Mouse (Mus musculus): ENCODE measurements around the gene Hspa2. TPM values are rescaled to one million over a fixed set of nuclear protein-coding genes. Genes with fewer than 3 reads are reported as not detected.

The Hspa2 gene
- 4.2 and 5.4 TPM in 2 replicates for polyA plus RNA-seq (2014; fragmentation: Nextera tagmentation; extraction: Ambion mirVana)

GRCm38 (mm10) chr12:76403886-76404537, at the start of gene Hspa2:
Hspa2 (plus strand) TSS chr12:76404176.
- peaks cover 33% of the 10 kb centered on the region for H3K27me3 ChIP-seq (replicated peaks; ENCODE audit: control insufficient read depth, insufficient read depth, low read length)
- peaks cover 15% of the 10 kb centered on the region for H3K4me1 ChIP-seq (replicated peaks; ENCODE audit: control insufficient read depth, insufficient read depth, low read length)
- H3K9ac ChIP-seq (ENCODE audit: low read depth, low read length): peak within 1 kb of the TSS; percentile 67
- H3K9me3 ChIP-seq (ENCODE audit: control insufficient read depth, low read length): no peaks in the 10 kb centered on the region
- peak within 1 kb of the TSS; percentile 94 for H3K4me2 ChIP-seq
- ATAC-seq (replicated peaks; ENCODE audit: low FRiP score): peak; percentile 95
- DNase-seq (ENCODE audit: low spot score): peak; percentile 98
- H3K36me3 ChIP-seq (ENCODE audit: control insufficient read depth, insufficient read depth, low read length): no peaks in the 10 kb centered on the region
- H3K4me3 ChIP-seq (ENCODE audit: low read depth, low read length): peak within 1 kb of the TSS; percentile 62
- under 1% methylated on average over 54 of the region's 54 CpGs for WGBS
- H3K27ac ChIP-seq (ENCODE audit: low read depth, low read length): peak within 1 kb of the TSS; percentile 67

GRCm38 (mm10) chr12:76360868-76361267, 43.1 kb upstream of the Hspa2 start:
- 62% methylated on average over 1 of the region's 1 CpGs for WGBS
- H3K4me1 ChIP-seq (replicated peaks; ENCODE audit: control insufficient read depth, insufficient read depth, low read length): peaks cover 21% of the 10 kb centered on the region
- H3K9me3 ChIP-seq (ENCODE audit: control insufficient read depth, low read length): no peaks in the 10 kb centered on the region
- DNase-seq (ENCODE audit: low spot score): no peak
- no peak overlapping the region for H3K4me3 ChIP-seq (ENCODE audit: low read depth, low read length)
- no peak overlapping the region; the same call in 1 of the 2 replicates for H3K4me2 ChIP-seq
- no peaks in the 10 kb centered on the region for H3K27me3 ChIP-seq (replicated peaks; ENCODE audit: control insufficient read depth, insufficient read depth, low read length)
- 0 out of 2 replicates have a peak overlapping the region, but pooled peaks have one; percentile 15 for H3K27ac ChIP-seq (ENCODE audit: low read depth, low read length)
- no peak for ATAC-seq (replicated peaks; ENCODE audit: low FRiP score)
- H3K36me3 ChIP-seq (ENCODE audit: control insufficient read depth, insufficient read depth, low read length): peaks cover 4% of the 10 kb centered on the region; the same call in 1 of the 2 replicates
- H3K9ac ChIP-seq (ENCODE audit: low read depth, low read length): no peak overlapping the region

- WGBS: 38% methylated on average over 9 of the region's 9 CpGs
- Histone ChIP-seq H3K36me3 (ENCODE audit: control insufficient read depth, insufficient read depth, low read length) (peaks cover 4% of the 10 kb centered on the region; the same call in 1 of the 2 replicates), H3K9me3 (ENCODE audit: control insufficient read depth, low read length) (no peaks in the 10 kb centered on the region), H3K27me3 (replicated peaks; ENCODE audit: control insufficient read depth, insufficient read depth, low read length) (no peaks in the 10 kb centered on the region), H3K4me2 (peak overlapping the region; percentile 58), H3K9ac (ENCODE audit: low read depth, low read length) (peak overlapping the region; percentile 59), H3K4me1 (replicated peaks; ENCODE audit: control insufficient read depth, insufficient read depth, low read length) (peaks cover 25% of the 10 kb centered on the region), H3K4me3 (ENCODE audit: low read depth, low read length) (peak overlapping the region; percentile 12; the same call in 1 of the 2 replicates), H3K27ac (ENCODE audit: low read depth, low read length) (peak overlapping the region; percentile 95)
- peak; percentile 71 for ATAC-seq (replicated peaks; ENCODE audit: low FRiP score)
- DNase-seq (ENCODE audit: low spot score): no peak
Observed at GRCm38 (mm10) chr12:76361405-76362302, 42.3 kb upstream of the Hspa2 start.

- peak; percentile 30; the same call in 1 of the 2 replicates for ATAC-seq (replicated peaks; ENCODE audit: low FRiP score)
- H3K4me2 ChIP-seq: peak overlapping the region; percentile 58
Observed at GRCm38 (mm10) chr12:76362303-76362676, 41.7 kb upstream of the Hspa2 start.

GRCm38 (mm10) chr12:76366276-76366675, 37.7 kb upstream of the Hspa2 start:
- no peak overlapping the region for H3K9ac ChIP-seq (ENCODE audit: low read depth, low read length)

More at GRCm38 (mm10) chr12:76362303-76362676, 41.7 kb upstream of the Hspa2 start:
- Histone ChIP-seq H3K9ac (ENCODE audit: low read depth, low read length) (peak overlapping the region; percentile 59), H3K27ac (ENCODE audit: low read depth, low read length) (peak overlapping the region; percentile 95), H3K4me3 (ENCODE audit: low read depth, low read length) (no peak overlapping the region), H3K27me3 (replicated peaks; ENCODE audit: control insufficient read depth, insufficient read depth, low read length) (no peaks in the 10 kb centered on the region), H3K9me3 (ENCODE audit: control insufficient read depth, low read length) (no peaks in the 10 kb centered on the region), H3K36me3 (ENCODE audit: control insufficient read depth, insufficient read depth, low read length) (peaks cover 4% of the 10 kb centered on the region; the same call in 1 of the 2 replicates), H3K4me1 (replicated peaks; ENCODE audit: control insufficient read depth, insufficient read depth, low read length) (peaks cover 29% of the 10 kb centered on the region)
- 46% methylated on average over 9 of the region's 9 CpGs for WGBS
- no peak for DNase-seq (ENCODE audit: low spot score)

GRCm38 (mm10) chr12:76367096-76367995, 36.6 kb upstream of the Hspa2 start:
- H3K4me1 ChIP-seq (replicated peaks; ENCODE audit: control insufficient read depth, insufficient read depth, low read length): peaks cover 33% of the 10 kb centered on the region

More at GRCm38 (mm10) chr12:76366276-76366675, 37.7 kb upstream of the Hspa2 start:
- no peaks in the 10 kb centered on the region for H3K9me3 ChIP-seq (ENCODE audit: control insufficient read depth, low read length)
- peaks cover 39% of the 10 kb centered on the region for H3K4me1 ChIP-seq (replicated peaks; ENCODE audit: control insufficient read depth, insufficient read depth, low read length)
- 80% methylated on average over 3 of the region's 3 CpGs for WGBS
- H3K4me2 ChIP-seq: 0 out of 2 replicates have a peak overlapping the region, but pooled peaks have one; percentile 6
- no peak for DNase-seq (ENCODE audit: low spot score)
- no peak overlapping the region; the same call in 1 of the 2 replicates for H3K27ac ChIP-seq (ENCODE audit: low read depth, low read length)
- H3K4me3 ChIP-seq (ENCODE audit: low read depth, low read length): no peak overlapping the region
- no peak for ATAC-seq (replicated peaks; ENCODE audit: low FRiP score)
- H3K27me3 ChIP-seq (replicated peaks; ENCODE audit: control insufficient read depth, insufficient read depth, low read length): no peaks in the 10 kb centered on the region
- H3K36me3 ChIP-seq (ENCODE audit: control insufficient read depth, insufficient read depth, low read length): no peaks in the 10 kb centered on the region

GRCm38 (mm10) chr12:76368201-76368789, 35.7 kb upstream of the Hspa2 start:
- no peaks in the 10 kb centered on the region for H3K27me3 ChIP-seq (replicated peaks; ENCODE audit: control insufficient read depth, insufficient read depth, low read length)
- peak overlapping the region; percentile 100 for H3K27ac ChIP-seq (ENCODE audit: low read depth, low read length)
- peaks cover 36% of the 10 kb centered on the region for H3K4me1 ChIP-seq (replicated peaks; ENCODE audit: control insufficient read depth, insufficient read depth, low read length)
- no peak for DNase-seq (ENCODE audit: low spot score)
- no peaks in the 10 kb centered on the region for H3K9me3 ChIP-seq (ENCODE audit: control insufficient read depth, low read length)
- H3K9ac ChIP-seq (ENCODE audit: low read depth, low read length): peak overlapping the region; percentile 99
- no peaks in the 10 kb centered on the region for H3K36me3 ChIP-seq (ENCODE audit: control insufficient read depth, insufficient read depth, low read length)
- 8% methylated on average over 9 of the region's 9 CpGs for WGBS
- peak overlapping the region; percentile 82 for H3K4me2 ChIP-seq
- no peak for ATAC-seq (replicated peaks; ENCODE audit: low FRiP score)
- H3K4me3 ChIP-seq (ENCODE audit: low read depth, low read length): peak overlapping the region; percentile 91

More at GRCm38 (mm10) chr12:76367096-76367995, 36.6 kb upstream of the Hspa2 start:
- peak overlapping the region; percentile 99 for H3K9ac ChIP-seq (ENCODE audit: low read depth, low read length)
- H3K4me2 ChIP-seq: peak overlapping the region; percentile 82
- no peaks in the 10 kb centered on the region for H3K36me3 ChIP-seq (ENCODE audit: control insufficient read depth, insufficient read depth, low read length)
- H3K4me3 ChIP-seq (ENCODE audit: low read depth, low read length): peak overlapping the region; percentile 91
- H3K27ac ChIP-seq (ENCODE audit: low read depth, low read length): peak overlapping the region; percentile 100
- no peaks in the 10 kb centered on the region for H3K9me3 ChIP-seq (ENCODE audit: control insufficient read depth, low read length)
- ATAC-seq (replicated peaks; ENCODE audit: low FRiP score) (no peak), DNase-seq (ENCODE audit: low spot score) (no peak)
- no peaks in the 10 kb centered on the region for H3K27me3 ChIP-seq (replicated peaks; ENCODE audit: control insufficient read depth, insufficient read depth, low read length)
- 23% methylated on average over 14 of the region's 14 CpGs for WGBS
